Mouse (Mus musculus) heart, adult 11 months (tissue): ENCODE measurements around the gene Adcy5.

Experiments used
- DNase-seq: peaks from one replicate; pipeline ENCODE4 v3.0.0; 2022

Adcy5 gene

GRCm38 (mm10) chr16:35208796-35209195 is 54.1 kb downstream of the Adcy5 start:
- DNase-seq = no peak

DNA sequence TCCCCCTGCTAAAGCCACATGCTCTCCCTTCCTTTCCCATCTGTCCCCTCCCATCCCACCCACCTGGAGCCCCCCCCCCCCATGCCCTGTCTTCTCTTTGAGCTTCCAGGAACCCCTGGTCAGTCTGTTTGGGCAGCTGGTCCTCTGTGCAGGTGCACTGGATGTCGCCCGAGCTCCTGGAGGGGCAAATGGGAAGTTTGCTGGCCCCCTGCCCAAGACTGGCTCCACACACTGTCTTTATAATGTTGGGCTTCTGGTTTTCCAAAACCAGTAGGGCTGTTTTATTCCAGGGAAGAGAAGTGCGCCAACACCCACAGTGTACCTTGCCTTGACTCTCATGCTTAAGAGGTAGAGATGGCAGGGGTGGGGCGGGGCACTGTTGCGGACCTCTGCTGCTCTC is 55.1 kb downstream of the Adcy5 start:
- no peak for DNase-seq

- no peak for DNase-seq
Measured at GRCm38 (mm10) chr16:35215047-35215446, 60.4 kb downstream of the Adcy5 start.

DNA sequence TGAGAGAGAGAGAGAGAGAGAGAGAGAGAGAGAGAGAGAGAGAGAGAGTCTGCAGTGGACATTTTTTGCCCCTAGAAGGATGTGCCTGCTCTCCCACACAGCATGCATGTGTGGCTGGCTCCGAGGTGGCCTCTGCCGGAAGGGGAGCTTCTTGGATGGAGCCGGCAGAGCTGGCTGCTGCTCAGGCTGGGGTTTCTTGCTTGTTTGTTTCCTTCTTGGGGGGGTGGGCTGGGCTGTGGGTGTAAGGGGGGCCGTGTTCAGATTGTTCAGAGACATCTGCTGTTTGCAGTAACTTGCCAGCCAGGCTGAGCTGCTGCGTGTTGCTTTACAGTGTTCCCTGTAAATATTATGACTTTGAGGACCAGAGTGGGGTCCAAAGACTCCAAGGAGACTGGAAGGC is 60.8 kb downstream of the Adcy5 start:
- DNase-seq = no peak

- DNase-seq = no peak
Measured at GRCm38 (mm10) chr16:35216826-35217491, 62.3 kb downstream of the Adcy5 start.

DNA sequence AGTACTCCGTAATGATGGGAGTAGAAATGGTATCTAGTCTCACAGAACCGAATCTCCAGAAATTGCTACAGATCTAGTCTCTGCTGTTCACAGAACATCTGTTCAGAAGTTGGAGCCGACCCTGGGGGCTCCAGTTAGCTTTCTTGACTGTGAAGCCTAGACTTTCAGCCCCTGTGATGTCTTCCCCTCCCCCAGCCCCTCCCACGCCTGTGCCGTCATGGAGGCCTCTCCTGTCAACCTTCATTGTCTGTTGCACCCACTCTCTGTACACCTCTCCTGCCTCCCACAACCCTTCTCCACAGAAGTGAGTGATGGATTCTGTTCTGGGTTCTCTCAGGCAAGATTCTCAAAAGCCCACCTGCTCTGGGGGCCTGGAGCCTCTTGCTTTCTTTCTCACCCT is 65.7 kb downstream of the Adcy5 start:
- DNase-seq = no peak

DNA sequence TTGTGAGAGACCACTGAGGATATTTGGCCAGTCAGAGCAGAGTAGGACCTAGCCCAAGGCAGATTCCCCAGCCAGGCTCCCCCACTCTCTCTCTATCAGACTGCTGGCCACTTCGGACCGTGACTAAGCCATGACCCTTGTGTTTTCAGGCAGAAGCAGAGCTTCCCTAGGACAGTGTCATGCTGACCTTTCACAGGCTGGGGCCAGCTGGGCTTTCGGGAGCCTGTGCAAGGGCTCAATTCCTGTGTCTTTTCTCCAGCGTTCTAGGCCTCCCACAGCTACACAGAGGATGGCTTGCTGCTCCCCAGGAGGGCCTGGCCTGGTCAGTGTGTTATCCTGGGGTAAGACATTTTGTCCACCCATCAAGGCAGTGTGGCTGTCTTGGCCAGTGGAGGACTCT is 66.9 kb downstream of the Adcy5 start:
- no peak for DNase-seq

DNA sequence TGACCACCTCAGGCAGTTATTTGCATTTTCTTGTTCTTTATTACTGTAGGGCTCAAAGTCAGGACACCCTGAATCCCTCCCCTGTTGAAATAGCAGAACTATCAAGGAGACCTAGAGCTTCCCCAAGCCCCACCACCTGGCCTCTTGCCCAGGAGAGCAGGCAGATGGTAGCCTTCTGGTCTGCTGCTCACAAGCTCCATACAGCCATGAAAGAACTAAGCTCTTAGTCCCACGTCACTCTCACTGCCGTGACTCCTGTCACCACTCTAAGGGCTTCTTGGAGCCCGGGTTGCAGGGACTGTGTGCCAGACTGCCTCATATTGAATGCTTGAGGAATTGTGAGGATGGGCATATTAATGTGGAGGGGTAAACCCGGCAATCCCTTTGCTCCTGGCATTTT is 69.3 kb downstream of the Adcy5 start:
- no peak for DNase-seq

- DNase-seq = no peak
Measured at GRCm38 (mm10) chr16:35224716-35225115, 70.0 kb downstream of the Adcy5 start.

- peak; percentile 95 for DNase-seq
Measured at GRCm38 (mm10) chr16:35229582-35229981, 74.9 kb downstream of the Adcy5 start.

DNA sequence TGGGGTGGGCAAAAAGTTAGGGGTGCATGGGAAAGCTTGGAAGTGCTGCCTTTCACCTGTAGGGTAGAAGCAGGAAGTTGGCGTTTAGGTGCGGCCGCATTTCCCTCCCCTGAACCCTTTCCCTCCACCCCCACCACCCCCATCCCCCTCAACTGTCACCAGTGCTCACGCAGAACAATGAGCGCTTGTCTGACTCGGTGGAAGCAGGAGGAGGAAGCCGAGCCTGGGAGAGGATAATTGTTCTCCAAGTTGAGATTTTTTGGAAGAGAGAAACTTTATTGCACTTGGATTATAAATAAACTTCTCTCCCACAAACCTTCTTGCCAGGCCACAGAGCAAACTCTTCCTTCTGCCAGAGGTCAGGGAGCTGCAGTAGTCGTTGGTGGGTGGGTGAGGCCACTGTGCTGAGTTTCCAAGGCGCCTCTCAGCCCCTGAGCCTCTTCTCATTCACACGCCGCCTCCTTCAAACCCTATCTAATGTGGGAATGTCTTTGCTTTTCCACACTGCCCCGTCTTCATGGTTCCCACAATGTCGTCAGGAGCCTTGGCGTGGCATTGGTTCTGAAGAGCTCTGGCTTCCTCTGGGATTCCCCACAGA is 77.6 kb downstream of the Adcy5 start:
- DNase-seq = no peak

DNA sequence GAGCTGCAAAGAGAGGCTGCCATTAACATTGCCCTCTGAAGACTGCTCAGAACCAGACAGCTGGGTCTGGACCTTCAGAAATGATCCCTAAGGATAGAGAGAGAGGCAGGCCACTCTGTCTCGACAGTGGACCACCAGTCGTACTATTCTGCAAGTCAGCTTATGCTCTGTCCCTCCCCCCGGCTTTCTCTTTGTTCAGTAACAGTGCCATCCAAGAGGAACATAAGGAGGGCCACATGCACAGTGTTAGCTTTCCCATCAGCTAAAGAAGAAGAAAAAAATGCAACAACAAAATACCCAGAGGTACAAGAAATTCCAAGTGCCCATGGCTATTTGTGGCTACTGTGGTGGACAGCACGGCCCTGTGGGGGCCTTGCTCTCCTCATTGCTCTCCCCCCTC is 78.7 kb downstream of the Adcy5 start:
- no peak for DNase-seq

DNA sequence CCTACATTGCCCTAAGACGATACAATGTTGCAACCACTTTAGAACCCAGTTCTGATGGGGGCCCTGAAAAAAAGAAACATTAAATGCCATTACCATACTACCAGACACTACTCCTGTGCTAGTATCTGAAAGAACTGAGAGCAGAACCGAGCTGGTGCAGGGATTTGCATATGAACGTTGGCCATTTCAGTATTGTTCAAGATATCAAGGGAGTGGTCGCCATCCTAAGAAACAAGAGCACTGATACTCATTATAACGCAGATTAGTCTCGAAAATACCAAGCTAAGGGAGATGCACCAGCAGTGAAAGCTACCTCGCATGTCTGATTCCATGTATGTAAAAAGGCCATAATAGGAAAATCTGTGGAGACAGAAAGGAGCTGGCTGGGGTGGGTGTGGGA is 82.4 kb downstream of the Adcy5 start:
- DNase-seq = no peak

DNA sequence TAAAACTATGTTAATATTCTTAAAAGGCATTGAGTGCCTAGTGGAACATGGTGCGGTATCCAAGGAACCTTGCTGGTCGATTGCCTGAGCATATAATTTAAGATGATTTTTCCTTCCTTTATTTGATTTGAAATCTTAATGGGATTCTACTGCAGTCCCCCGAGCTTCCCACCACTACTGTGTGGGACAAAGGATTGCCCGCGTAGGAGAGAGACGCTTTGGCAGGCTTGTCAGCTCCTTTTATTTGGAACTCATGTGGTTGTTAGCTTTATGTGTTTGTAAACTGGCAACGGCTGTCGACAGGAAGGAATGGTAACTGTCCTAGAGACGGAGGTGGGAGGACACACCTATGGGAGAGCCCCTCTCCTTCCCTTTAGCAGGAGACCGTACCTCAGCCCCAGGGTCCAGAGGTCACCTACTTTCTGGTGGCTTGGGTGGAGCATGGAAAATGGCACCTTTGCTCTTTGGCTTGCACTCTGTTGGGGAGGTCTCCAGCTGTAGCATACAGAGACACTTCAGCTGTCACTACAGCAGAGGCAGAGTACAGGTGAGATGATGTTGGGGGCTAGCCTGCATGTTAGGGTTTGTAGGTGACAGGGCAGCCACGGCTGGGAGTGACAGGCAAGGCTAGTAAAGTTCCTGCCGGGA is 84.8 kb downstream of the Adcy5 start:
- DNase-seq = no peak

- no peak for DNase-seq
Measured at GRCm38 (mm10) chr16:35239966-35240730, 85.5 kb downstream of the Adcy5 start.

GRCm38 (mm10) chr16:35247364-35247763 is 92.7 kb downstream of the Adcy5 start:
- no peak for DNase-seq

DNA sequence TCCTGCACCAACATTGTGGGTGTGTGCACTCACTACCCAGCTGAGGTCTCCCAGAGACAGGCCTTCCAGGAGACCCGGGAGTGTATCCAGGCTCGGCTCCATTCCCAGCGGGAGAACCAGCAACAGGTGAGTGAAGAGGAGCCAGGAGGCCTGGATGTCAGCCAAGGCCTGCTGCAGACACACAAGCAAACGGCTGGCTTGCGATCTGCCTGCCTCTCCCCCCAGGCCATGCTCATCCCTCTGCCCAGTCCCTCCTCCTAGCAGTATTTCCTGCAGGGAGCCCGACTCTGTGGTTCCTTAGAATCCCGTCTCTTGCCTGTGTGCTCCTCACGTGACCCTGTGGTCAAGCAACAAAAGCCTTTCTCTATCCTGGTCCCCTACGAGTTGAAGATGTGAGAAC is 94.1 kb downstream of the Adcy5 start:
- peak; percentile 97 for DNase-seq

GRCm38 (mm10) chr16:35249763-35250162 is 95.1 kb downstream of the Adcy5 start:
- DNase-seq = no peak

GRCm38 (mm10) chr16:35251690-35252089 is 97.0 kb downstream of the Adcy5 start:
- DNase-seq = no peak

GRCm38 (mm10) chr16:35252967-35253366 is 98.3 kb downstream of the Adcy5 start:
- no peak for DNase-seq

GRCm38 (mm10) chr16:35255981-35256380 is 101.3 kb downstream of the Adcy5 start:
- peak; percentile 95 for DNase-seq

DNA sequence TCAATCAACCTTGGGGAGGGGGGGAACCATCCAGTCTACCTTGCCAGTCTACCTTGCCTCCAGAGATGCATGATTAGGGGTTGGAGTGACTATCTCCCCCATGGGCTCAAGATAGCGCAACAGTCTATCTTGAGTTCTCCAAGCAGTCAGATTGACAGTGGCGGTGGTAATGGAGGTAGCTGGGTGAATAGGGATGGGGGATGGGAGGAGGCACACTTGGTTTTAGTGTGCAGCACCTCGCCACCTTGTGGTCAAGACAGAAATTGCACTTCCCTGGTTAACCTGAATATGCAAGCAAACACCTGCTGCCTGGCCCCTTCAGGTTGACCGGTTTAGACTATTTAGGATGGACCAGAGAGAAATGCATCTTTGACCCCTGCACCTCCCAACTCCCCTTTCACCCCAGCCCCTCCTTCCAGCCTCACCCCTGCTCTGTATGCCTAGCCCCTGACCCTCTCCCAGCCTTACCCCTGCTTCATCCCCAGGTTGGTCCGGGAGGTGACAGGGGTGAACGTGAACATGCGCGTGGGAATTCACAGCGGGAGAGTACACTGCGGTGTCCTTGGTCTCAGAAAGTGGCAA is 115.8 kb downstream of the Adcy5 start:
- peak; percentile 95 for DNase-seq

GRCm38 (mm10) chr16:35270945-35271344 is 116.3 kb downstream of the Adcy5 start:
- DNase-seq = no peak
